Mouse (Mus musculus) heart, embryonic 16.5 days (tissue): ENCODE data around the gene Erlec1. TPM values are rescaled to one million over a fixed set of nuclear protein-coding genes. Genes with fewer than 3 reads are reported as not detected.

ENCODE experiments used
- ATAC-seq: fragments of 200-750 bp; cut with Nextera tagmentation; replicated peaks from 2 replicates; pipeline ENCODE4 v1.8.0; 2017; ENCODE audit warnings: moderate number of reproducible peaks; ENCODE audit not compliant: insufficient read depth, low FRiP score; ENCODE audit errors: extremely low read depth
- H3K27ac ChIP-seq: fragments of 300-500 bp; sonication (generic); 2 replicates; pipeline ENCODE4 v1.5.1; 2014; ENCODE audit warnings: mild to moderate bottlenecking, low read length, control low read depth, moderate library complexity
- H3K27me3 ChIP-seq: fragments of 300-500 bp; sonication (generic); 2 replicates; pipeline ENCODE4 v1.6.1; 2014; ENCODE audit warnings: low read length, mixed read lengths; ENCODE audit not compliant: control insufficient read depth, insufficient read depth
- H3K36me3 ChIP-seq: fragments of 300-500 bp; sonication (generic); 2 replicates; pipeline ENCODE4 v1.6.1; 2014; ENCODE audit not compliant: control insufficient read depth, insufficient read depth
- H3K4me1 ChIP-seq: fragments of 300-500 bp; sonication (generic); 2 replicates; pipeline ENCODE4 v1.6.1; 2014; ENCODE audit warnings: low read length, mixed read lengths; ENCODE audit not compliant: control insufficient read depth, insufficient read depth
- H3K4me2 ChIP-seq: fragments of 300-500 bp; sonication (generic); 2 replicates; pipeline ENCODE4 v1.6.1; 2014; ENCODE audit warnings: low read depth, mild to moderate bottlenecking, control low read depth, low read length
- H3K4me3 ChIP-seq: fragments of 300-500 bp; sonication (generic); 2 replicates; pipeline ENCODE4 v1.5.1; 2014; ENCODE audit warnings: mild to moderate bottlenecking, control low read depth, low read length
- H3K9ac ChIP-seq: fragments of 300-500 bp; sonication (generic); 2 replicates; pipeline ENCODE4 v1.6.1; 2014; ENCODE audit warnings: low read length, control low read depth
- H3K9me3 ChIP-seq: fragments of 300-500 bp; sonication (generic); replicated peaks from 2 replicates; pipeline ENCODE4 v1.6.1; 2016; ENCODE audit warnings: low read length; ENCODE audit not compliant: control insufficient read depth
- WGBS: fragments of 180-500 bp; shearing (Covaris S2); extraction: QIAGEN DNeasy Blood & Tissue Kit; methylation state at CpG from one replicate; pipeline ENCODE4 v1.1.7; 2014; 5-methylcytosine and 5-hydroxymethylcytosine counted together
- polyA plus RNA-seq: library from polyadenylated mRNA; unstranded; fragments of >200 nt; fragmentation: Nextera tagmentation; extraction: Ambion mirVana; gene quantifications from 2 replicates; pipeline ENCODE4 v1.2.1, GENCODE M21; 2015

The Erlec1 gene
- polyA plus RNA-seq, 1 experiment from 2014 or later, result 9.6 TPM

- H3K4me1 ChIP-seq, result no peaks in the 10 kb centered on the region
- H3K9ac ChIP-seq, result no peak overlapping the region
- no peaks in the 10 kb centered on the region for H3K9me3 ChIP-seq
- H3K27me3 ChIP-seq, result no peaks in the 10 kb centered on the region
- H3K27ac ChIP-seq, result no peak overlapping the region
- H3K4me2 ChIP-seq, result no peak overlapping the region
- H3K36me3 ChIP-seq, result no peaks in the 10 kb centered on the region
- no peak overlapping the region for H3K4me3 ChIP-seq
- ATAC-seq, result no peak
- WGBS, result 90% methylated on average over 1 of the region's 1 CpGs
These were observed 57.9 kb downstream of the Erlec1 start for GRCm38 (mm10) chr11:30896201-30896600.

DNA sequence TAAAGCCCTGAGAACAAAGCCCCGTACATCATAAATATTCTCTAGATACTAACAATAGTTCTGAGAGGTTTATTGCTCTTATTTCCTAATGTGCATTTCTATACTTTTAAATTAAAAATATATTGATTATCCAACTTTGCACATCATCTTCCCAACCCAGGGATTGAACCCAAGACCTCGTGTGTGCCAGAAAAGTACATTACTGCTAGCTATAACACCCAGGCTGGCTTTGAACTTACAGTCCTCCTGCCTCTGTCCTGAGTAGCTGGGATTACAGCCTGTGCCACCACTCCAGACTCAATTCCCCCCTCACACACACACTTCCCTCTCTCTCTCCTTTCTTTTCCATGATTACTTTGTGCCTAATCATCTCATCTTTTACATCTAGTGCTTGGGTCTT, 66.0 kb downstream of the Erlec1 start:
- Histone ChIP-seq H3K27ac (no peak overlapping the region), H3K4me1 (0 out of 2 replicates have a peak, but pooled peaks cover 3% of the 10 kb centered on the region), H3K9ac (no peak overlapping the region), H3K4me3 (no peak overlapping the region), H3K36me3 (no peaks in the 10 kb centered on the region), H3K4me2 (no peak overlapping the region), H3K27me3 (peaks cover 3% of the 10 kb centered on the region), H3K9me3 (no peaks in the 10 kb centered on the region)
- WGBS, result 84% methylated on average over 2 of the region's 2 CpGs
- ATAC-seq, result no peak

- peak; percentile 91 for ATAC-seq
- H3K36me3 ChIP-seq, result no peaks in the 10 kb centered on the region; the same call in 1 of the 2 replicates
- H3K9ac ChIP-seq, result peak within 1 kb of the TSS; percentile 69
- no peaks in the 10 kb centered on the region for H3K9me3 ChIP-seq
- 3% methylated on average over 41 of the region's 41 CpGs for WGBS
- H3K27me3 ChIP-seq, result peaks cover 3% of the 10 kb centered on the region
- H3K4me2 ChIP-seq, result peak within 1 kb of the TSS; percentile 80
- 0 out of 2 replicates have a peak, but pooled peaks cover 3% of the 10 kb centered on the region for H3K4me1 ChIP-seq
- H3K27ac ChIP-seq, result no peak within 1 kb of the TSS
- H3K4me3 ChIP-seq, result peak within 1 kb of the TSS; percentile 55
These were observed 68.8 kb downstream of the Erlec1 start, which contains the start of the genes Gpr75 and Asb3 for GRCm38 (mm10) chr11:30885171-30885871. Gene Gpr75, plus strand, starts transcription at chr11:30885358. Gene Asb3, plus strand, starts transcription at chr11:30885416.

Other genes starting within 250 kb of the Erlec1 start
- gene Psme4, start 182.6 kb downstream of the Erlec1 start, polyA plus RNA-seq, result 10.1 and 11.4 TPM in 2 replicates
- gene Gpr75, start 69.0 kb downstream of the Erlec1 start, polyA plus RNA-seq, result 0.11 TPM in 1 of 2 replicates, not detected in the other
- gene Asb3, start 68.9 kb downstream of the Erlec1 start, polyA plus RNA-seq, result 19.2 and 20.6 TPM in 2 replicates
- gene Chac2, start 32.0 kb upstream of the Erlec1 start, polyA plus RNA-seq, result 17.6 and 20.8 TPM in 2 replicates
- gene Gm17332, start 228.1 kb upstream of the Erlec1 start, polyA plus RNA-seq, result not detected in 2 replicates